Mouse (Mus musculus) monocyte, adult 5-6 weeks (primary cell): ENCODE measurements around the gene Itsn1. TPM values are rescaled to one million over a fixed set of nuclear protein-coding genes. Genes with fewer than 3 reads are reported as not detected.

Source experiments
- ATAC-seq: fragments of 153-309, 156-312 bp; replicated peaks from 2 replicates; pipeline ENCODE4 v1.8.0; 2017; ENCODE audit warnings: mild to moderate bottlenecking; ENCODE audit not compliant: low TSS enrichment, insufficient number of reproducible peaks, severe bottlenecking, poor library complexity, low FRiP score
- total RNA-seq: library from RNA; stranded (forward); fragments of 200-1000, 200-491, 200-594 nt; gene quantifications from 3 replicates; pipeline ENCODE4 v1.2.3, GENCODE M21; 2017

The Itsn1 gene
- total RNA-seq, 1 experiment from 2014 or later = 27.7 TPM

- no peak for ATAC-seq
Observed at GRCm38 (mm10) chr16:91938141-91938540, 209.1 kb downstream of the Itsn1 start.

GRCm38 (mm10) chr16:91940726-91941125, 211.6 kb downstream of the Itsn1 start:
- ATAC-seq = no peak

- ATAC-seq = no peak
Observed at GRCm38 (mm10) chr16:91942201-91942600, 213.1 kb downstream of the Itsn1 start.

GRCm38 (mm10) chr16:91946261-91946660, 217.2 kb downstream of the Itsn1 start:
- no peak for ATAC-seq

GRCm38 (mm10) chr16:91947093-91947492, 218.0 kb downstream of the Itsn1 start:
- ATAC-seq = no peak

GRCm38 (mm10) chr16:91953967-91954366, 224.9 kb downstream of the Itsn1 start:
- ATAC-seq = no peak

GRCm38 (mm10) chr16:91954766-91955165, 225.7 kb downstream of the Itsn1 start:
- ATAC-seq = no peak

- no peak for ATAC-seq
Observed at GRCm38 (mm10) chr16:91962204-91962893, 233.3 kb downstream of the Itsn1 start.

- no peak for ATAC-seq
Observed at GRCm38 (mm10) chr16:91962894-91963555, 233.9 kb downstream of the Itsn1 start.

- ATAC-seq = no peak
Observed at GRCm38 (mm10) chr16:91963556-91963900, 234.4 kb downstream of the Itsn1 start.

- ATAC-seq = no peak
Observed at GRCm38 (mm10) chr16:91964308-91965178, 235.5 kb downstream of the Itsn1 start.

- ATAC-seq = no peak
Observed at GRCm38 (mm10) chr16:91968725-91969124, 239.6 kb downstream of the Itsn1 start.

GRCm38 (mm10) chr16:91969516-91970031, 240.5 kb downstream of the Itsn1 start:
- no peak for ATAC-seq

Other genes with a start within 250 kb of the Itsn1 start
- gene Ifnar1, start 244.0 kb upstream of the Itsn1 start, total RNA-seq = 91.0 to 131 TPM (median 108 TPM) in 3 replicates
- 28.8 to 49.4 TPM (median 38.9 TPM) in 3 replicates for gene Ifngr2, start 182.2 kb upstream of the Itsn1 start, total RNA-seq
- gene Tmem50b, start 131.5 kb upstream of the Itsn1 start, total RNA-seq = 44.6 to 80.4 TPM (median 63.0 TPM) in 3 replicates
- gene Dnajc28, start 110.3 kb upstream of the Itsn1 start, total RNA-seq = 1.1 to 3.1 TPM (median 1.6 TPM) in 3 replicates
- 45.6 to 47.6 TPM (median 47.0 TPM) in 3 replicates for gene Gart, start 82.3 kb upstream of the Itsn1 start, total RNA-seq
- 374 to 473 TPM (median 406 TPM) in 3 replicates for gene Son, start 81.8 kb upstream of the Itsn1 start, total RNA-seq
- 44.3 to 63.9 TPM (median 50.9 TPM) in 3 replicates for gene Donson, start 40.5 kb upstream of the Itsn1 start, total RNA-seq
- 77.1 to 114 TPM (median 103 TPM) in 3 replicates for gene Cryzl1, start 306 bp upstream of the Itsn1 start, total RNA-seq